Mouse (Mus musculus) ES-E14 (cell line): Measurements from ENCODE around the gene Itprid2.
"Not testable (repeated sequence)": the region's sequence is repeated elsewhere in the genome, so short reads cannot be mapped to it uniquely, and the experiment has no call there.

Experiments
- CHD2 ChIP-seq: IDR thresholded peaks from 2 replicates; pipeline ENCODE4 v1.6.1; 2014; ENCODE audit warnings: mild to moderate bottlenecking, low read depth, low read length, inconsistent platforms
- MAFK ChIP-seq: IDR thresholded peaks from 2 replicates; pipeline ENCODE4 v1.6.1; 2014; ENCODE audit warnings: mild to moderate bottlenecking, low read depth, low read length, inconsistent platforms; ENCODE audit not compliant: insufficient read depth
- ZC3H11A ChIP-seq: IDR thresholded peaks from 2 replicates; pipeline ENCODE4 v1.6.1; 2012; ENCODE audit warnings: low read depth, mild to moderate bottlenecking, inconsistent platforms, low read length, borderline replicate concordance

GRCm38 (mm10) chr2:79601109-79601508, 34.0 kb upstream of the Itprid2 start:
- TF ChIP-seq CHD2, ZC3H11A, MAFK: not testable (repeated sequence)
